Mouse (Mus musculus) right cerebral cortex, postnatal 10 days (tissue): ENCODE measurements around the gene Plxna2.
A peak's percentile ranks its signal among the peaks of the same experiment; 100 is the strongest.

Experiments
- DNase-seq, 2 experiments: peaks; one replicate each; pipeline ENCODE4 v3.0.0; 2021; ENCODE audit warnings: low spot score in 2 of 2

The Plxna2 gene

DNA sequence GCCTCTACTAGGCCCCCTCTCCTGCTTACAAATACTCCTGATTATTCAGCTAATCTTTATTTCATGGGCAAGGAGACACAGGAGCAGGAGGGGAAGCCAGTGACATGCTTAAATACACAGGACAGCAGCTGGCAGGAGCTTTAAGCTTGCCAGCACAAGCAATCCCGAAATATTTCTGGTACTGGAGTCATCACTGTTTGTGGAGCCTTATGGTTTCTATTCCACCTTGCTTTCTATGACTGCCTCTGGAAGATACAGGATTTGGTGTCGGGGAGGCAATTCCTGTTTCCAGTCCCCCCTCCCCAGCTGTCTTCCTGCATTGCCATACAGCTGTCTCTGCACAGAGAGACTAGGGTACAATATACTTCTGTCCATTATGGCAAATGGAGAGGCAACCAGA, 4.7 kb downstream of the Plxna2 start:
- no peak for DNase-seq

DNA sequence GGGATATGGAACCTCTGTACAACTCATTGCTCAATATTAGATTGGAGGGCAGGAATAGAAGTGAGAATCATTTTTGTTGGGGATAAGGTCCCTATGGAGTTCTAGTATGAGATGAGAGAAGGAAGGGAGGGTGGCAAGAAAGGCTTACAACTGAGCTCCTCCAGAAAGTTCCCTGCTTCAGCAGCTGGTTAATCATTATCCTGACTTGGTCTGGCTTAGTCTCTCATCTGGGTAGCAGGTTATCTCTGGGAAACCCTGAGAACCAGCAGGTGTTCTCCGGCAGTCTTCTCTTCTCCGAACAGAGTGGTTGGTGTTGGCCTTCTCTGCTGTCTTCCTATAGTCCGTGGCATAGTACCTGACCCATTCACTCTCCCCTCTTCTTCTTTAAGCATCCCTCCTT, 5.6 kb downstream of the Plxna2 start:
- no peak for DNase-seq

DNA sequence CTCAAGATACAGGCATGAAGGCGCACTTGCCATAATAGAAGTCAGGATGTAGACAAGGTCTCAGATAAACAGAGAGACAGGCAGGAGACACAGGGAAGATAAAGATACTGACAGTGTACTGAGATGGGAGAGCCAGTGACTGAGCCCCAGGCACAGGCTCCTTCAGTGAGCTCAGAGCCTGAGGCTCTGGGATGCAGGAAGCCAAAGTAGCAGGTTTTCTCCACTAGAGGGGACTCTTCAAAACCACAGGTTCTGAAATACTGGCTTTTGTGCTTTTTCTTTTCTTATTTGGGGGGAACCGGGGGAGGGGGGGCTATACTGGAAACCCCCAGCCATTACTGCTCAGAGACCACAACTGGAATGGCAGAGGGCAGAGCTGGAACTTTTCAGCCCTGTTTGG, 6.4 kb downstream of the Plxna2 start:
- peak; percentile 59 for DNase-seq

DNA sequence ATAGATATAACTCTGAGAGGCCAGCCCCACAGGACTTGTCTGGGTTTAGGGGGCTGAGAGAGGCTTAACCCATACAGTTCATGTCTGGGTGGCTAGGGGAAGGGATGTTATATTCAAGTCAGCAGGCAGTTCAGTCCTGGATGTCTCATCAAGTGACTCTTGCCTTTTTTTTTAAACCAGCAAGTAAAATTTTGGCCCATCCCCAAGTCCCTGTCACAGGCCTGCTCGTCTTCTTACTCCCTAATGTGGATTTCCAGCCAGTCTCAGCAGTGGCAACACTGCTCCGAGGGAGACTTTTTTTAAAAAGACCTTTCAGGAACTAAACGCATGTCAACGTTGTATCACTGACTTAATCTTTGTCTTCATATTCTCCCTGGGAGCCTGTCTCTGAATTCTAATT, 7.0 kb downstream of the Plxna2 start:
- DNase-seq: no peak

DNA sequence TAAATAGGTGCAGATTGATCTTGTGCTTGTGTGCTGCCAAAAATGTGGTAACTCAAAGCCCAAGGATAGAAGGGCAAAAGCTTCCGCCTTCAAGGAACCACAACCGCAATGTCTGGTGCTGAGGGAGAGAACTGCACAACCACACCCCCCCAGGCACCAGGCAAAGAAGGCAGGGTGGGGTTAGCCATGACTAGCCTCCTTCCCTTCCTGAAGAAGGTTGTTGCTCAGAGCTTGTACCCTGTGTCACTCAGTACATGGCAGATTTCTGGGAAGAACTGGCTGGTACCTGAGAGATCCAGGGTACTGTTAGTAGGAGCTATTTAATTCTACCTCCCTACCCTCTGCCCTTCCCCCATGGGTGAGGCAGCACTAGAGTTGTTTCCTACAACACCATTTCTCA, 8.1 kb downstream of the Plxna2 start:
- DNase-seq: no peak

DNA sequence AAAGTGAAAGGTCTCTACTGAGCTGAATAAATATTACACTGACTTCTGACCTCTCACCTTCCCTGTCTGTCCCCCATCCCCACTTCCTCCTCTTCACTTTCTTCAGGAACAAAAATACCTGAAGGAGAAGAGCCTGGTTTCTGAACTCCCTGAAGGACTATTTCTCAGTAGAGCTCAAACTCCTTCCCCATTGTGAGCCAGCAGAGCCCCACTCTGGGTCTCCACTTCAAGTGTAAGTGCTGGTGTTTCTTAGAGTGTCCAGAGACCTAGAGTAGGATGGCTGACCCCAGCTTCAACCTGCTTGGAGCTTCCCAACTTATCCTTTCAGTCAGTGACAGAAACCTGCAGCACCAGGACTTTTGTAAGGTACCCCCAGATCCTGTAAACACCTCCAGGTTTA, 9.3 kb downstream of the Plxna2 start:
- no peak for DNase-seq

DNA sequence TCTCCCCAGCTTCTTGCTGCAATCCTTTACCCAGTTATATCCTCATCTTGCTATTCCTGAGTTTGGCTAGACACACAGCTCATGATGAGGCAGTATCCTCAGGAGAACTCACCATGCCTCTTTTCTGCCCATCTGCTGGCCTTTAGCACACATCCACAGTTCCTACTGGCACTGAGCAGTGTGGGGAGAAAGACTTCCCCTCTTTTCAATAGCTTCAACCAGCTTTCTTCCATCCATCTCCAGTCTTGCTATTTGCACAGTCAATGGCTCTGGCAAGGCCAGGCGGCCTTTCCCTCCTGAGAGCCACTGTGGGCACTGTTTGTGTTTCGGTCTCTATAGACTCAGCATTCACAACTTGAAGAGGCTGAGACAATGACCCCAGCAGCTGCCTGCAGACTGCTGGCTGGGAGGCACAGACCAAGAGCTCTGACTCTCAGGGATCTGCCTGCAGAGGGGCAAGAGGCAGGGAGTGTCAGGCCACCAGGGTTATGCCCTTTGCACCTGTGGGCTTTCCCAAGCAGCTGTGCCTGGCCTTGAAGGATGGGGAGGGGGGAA, 11.2 kb downstream of the Plxna2 start:
- peak in 1 of 2 experiments; percentile 54 for DNase-seq

DNA sequence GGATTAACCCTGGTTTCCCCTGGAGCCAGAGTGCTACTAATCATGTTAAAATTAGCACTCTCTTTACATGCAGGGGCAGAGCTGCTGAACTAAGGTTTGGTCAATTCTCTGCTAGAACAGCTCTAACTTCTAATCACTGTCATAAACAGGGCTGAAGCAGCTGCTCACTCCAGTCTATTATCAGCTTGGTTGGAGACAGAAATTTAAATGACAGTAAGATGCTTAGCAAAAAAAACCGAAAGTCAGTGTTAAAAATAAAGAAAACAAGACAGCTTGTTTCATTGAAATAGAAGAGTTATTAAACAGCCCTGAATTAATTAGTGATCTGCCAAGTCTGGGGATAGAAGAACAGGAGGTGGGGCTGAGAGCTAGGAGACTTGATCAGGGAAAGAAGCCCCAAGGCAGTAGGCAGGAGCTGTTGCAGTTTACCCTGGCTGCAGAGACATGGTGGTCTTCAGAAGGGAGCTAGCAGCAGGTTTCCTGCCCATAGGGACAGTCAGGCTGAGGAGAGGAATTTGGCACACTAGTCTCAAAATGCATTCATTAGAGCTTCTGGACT, 12.6 kb downstream of the Plxna2 start:
- DNase-seq: no peak

DNA sequence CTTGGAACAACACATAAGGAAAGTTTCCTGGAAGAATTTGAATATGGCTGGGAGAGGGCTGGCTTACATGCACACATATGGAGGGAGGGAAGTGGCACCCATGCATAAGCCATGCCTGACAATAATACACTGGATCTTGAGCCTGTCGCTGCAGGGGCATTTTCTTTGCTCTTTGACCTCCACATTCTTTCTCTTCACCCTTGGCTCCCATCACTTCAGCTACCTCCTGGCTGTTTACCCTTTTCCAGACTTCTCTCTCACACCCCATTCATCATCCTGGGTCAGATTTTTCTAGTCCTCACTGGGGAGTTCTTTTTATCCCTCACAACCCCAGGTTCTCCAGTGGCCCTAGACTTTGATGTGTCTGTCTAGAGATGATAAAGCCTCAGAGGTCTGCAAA, 13.6 kb downstream of the Plxna2 start:
- DNase-seq: no peak

DNA sequence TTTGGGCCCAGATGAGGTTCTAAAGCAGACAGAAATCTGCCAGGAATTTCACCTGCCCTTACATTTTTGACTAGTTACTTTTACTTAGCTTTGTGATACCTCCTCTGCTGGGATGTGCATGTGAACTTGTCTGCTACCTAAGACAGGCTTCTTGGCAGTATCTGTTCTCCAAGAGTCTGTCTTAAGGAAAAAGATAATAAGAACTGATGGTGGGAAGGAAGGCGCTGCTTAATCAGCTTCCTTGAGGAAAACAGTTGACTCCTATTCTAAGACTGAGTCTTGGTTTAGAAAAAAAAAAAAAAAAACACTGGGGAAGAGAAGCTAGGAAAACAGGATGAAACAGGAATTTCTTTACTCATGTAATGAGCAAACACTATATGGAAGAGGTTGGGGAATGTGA, 14.0 kb downstream of the Plxna2 start:
- DNase-seq: no peak

DNA sequence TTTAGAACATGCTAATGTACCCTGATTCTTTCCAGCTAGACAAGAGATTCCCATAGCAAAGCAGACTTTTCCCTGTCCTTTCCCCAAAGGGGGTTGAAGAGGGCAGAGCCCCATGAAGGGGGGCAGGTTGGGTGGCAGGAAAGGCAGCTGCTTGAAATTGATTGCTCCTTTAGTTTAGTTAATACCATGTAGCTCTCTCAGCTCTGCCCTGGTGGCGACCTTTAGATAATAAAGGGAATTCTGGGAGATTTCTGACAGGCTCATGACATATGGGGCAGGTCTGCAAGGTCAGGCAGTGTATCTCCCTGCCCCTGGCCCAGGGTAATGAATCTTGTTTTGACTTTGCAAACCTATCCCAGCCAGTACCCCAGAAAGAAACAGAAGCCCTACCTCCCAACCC, 17.4 kb downstream of the Plxna2 start:
- no peak for DNase-seq

DNA sequence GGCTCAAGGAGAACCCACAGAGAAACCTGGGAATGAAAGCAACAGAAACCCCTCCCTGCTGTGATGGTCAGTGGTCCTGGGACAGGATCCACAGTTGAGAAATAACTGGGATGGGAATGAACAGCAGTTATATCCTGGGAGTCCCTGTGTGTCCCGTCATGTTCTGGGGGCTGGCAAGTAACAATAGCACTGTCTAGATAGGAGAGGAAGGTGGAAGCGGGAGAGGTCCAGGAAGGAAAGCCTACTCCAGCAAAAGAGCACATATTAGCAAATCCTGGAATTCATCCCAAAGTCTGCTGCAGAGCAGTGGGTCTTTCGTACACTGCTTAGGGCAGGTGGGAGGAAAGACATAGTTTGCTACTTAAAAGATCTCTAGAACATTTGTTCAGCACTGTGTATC, 17.9 kb downstream of the Plxna2 start:
- no peak for DNase-seq

DNA sequence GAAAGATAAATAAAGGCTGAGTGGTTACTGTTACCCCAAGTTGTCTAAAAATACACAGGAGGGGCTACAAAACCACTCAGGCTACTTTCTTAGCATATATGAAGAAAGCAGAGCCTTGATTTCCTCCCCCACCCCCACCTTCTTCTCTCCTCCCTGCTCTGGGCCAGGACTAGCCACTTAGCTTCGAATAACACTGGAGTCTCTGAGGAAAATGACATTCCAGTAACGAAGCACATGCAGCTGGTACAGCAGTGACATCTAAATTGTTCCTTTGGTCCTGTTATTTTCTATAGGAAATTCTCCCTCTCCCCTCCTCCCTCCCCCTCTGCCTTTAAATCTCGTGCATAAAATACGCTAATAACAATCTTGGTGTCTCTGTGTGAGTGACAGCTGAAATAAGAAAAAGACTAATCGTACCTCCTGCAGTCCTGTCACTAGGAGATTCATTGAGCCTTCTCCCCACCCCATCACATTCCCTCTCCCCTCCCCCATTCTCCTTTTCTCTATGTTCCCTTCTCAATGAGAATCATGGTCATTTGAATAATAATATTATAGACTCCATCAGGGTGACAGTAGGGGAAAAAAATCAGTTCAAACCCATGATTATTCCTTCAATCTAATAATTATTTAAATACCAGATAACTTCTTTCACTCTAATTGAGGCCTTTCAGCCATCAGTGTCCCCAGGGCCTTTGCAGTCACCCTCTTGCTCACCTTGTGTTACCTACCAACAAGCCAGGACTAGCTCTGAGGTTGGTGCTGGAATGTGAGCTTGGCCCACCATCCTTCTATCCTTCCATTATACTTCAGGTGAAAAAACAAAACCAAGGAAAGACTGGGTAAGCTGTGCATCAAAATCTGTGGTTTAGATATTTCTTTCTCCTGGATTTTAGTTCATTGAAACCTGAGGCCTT, 19.6 kb downstream of the Plxna2 start:
- no peak for DNase-seq

DNA sequence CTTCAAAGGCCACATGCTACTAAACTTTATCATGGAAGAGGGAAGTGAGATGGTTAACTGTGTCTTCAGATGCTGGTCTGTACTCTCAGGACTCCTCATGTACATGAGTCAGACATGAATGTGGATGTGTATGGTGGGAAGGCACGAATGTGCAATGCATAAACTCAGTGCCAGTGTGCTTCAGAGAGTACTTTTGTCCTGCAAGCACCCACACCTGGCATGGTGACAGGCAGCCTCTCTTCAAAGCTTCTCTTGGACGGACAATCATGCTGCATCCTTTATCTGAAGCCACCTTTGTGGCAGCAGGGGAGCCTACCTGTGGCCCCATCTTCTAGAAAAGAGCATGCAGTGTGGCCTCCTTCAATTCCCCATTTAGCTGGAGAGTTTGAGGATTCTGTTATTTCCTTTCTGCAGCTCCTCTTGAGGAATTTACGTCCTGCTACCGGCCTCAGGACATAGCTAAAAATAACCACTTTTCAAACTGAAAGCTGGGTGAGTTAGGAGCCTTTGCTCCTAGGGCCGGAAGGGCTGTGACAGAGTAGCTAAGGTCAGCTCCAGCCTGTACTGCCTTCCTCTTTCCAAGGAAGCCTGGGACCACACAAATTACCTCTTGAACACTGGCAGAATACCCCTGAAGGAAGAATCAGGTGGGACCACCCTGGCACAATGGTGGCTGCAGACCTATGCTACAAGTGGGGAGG, 23.7 kb downstream of the Plxna2 start:
- DNase-seq: no peak

DNA sequence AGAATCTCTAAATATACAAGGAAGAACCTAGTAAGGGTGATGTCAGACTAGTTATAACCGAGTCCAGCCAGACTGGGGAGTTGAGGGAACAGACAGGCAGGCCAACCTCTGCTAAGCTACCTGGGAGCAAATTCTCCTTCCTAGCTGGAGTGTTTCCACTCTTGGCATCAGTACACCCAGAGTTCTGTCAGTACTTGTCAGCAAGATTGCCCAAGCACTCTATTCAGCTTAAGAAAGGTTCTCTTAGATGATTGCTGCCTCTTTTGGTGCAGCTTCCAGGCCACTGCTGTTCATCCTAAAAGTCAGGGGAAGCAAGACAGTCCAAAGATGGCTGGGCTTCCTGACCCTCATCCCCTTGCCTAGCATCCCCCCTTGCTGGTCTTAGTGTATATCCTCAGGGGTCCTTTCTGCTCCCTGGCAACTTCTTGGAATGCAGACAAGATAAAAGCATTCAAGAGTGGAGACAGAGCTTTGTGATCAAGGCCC, 24.3 kb downstream of the Plxna2 start:
- DNase-seq: no peak

DNA sequence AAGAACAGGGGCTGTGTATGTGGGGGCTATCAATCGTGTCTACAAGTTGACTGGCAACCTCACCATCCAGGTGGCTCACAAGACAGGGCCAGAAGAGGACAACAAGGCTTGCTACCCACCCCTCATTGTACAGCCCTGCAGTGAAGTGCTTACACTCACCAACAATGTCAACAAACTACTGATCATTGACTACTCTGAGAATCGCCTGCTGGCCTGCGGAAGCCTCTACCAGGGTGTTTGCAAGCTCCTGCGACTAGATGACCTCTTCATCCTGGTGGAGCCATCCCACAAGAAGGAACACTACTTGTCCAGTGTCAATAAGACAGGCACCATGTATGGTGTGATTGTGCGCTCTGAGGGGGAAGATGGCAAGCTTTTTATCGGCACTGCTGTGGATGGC, 25.9 kb downstream of the Plxna2 start:
- DNase-seq: no peak

DNA sequence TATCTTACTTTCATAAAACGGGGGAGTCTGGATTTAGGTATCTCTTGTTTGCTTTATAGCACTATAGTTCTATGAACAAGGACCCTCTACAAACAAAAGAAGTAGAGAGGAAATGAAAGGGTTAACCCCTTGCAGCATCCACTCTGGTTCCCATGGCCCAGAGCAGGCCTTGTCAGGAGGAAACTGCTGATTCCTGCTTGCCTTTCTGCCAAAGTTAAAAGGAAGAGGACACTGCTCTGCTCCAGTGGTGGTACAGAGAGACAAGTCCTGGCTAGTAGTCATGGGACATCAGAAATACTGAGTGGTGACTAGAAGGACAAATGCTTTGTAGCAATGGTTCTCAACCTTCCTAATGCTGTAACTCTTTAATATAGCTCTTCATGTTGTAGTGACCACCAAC, 27.9 kb downstream of the Plxna2 start:
- no peak for DNase-seq

DNA sequence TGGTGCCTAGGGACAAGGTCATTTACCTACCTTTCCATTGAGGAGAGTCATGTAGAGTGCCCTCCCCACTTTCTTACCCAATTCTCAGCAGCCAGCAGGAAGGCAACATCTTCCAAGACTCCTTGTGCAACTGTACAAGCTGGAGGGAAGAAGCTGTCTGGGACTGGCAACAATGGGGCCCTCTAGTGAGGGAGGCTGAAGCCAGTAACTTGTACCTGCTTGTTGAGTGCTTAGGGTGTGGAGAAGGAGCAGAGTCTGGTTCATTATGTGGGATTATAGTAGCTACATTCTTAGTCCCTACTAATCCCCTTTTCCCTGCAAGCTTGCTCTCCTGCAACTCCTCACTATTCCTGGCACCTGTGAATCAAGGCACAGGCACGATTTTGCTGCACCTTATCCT, 32.1 kb downstream of the Plxna2 start:
- DNase-seq: no peak

DNA sequence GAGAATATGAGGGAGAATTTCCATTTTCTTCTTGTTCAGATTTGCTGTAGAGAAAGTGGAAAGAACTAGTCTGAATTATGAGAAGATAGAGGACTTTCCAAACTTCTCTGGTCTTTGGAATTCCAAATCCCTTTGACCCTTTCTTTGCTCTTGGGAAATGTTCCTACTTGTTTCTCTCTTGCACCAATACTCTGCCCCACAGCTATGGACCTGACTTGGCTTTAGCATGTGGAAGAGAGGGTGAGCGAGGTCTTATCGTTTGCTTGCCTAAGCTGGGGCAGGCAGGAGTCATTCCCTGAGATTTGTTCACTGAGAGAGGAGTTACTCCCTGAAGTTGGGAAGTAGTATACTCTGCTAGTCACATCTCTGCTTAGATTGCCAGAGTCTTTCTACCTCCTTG, 32.5 kb downstream of the Plxna2 start:
- DNase-seq: no peak

DNA sequence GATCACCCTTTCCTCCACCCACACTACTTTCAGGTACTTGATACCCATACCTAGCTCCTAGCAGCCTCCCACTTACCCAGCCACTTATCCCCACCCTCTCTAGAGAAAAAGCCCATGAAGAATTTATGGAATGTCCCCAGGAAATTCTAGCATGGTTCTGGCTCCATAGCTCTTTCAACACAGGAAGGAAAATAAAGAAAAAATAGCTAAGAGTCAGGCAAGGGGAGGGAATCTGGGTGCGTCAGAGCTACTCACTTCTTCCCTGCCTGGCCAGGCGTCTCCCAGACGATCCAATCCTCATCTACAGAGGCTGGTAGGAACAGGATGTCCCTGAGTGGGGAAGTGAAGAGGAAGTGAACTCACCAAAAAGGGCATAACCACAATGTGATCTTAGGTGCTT, 34.0 kb downstream of the Plxna2 start:
- no peak for DNase-seq

DNA sequence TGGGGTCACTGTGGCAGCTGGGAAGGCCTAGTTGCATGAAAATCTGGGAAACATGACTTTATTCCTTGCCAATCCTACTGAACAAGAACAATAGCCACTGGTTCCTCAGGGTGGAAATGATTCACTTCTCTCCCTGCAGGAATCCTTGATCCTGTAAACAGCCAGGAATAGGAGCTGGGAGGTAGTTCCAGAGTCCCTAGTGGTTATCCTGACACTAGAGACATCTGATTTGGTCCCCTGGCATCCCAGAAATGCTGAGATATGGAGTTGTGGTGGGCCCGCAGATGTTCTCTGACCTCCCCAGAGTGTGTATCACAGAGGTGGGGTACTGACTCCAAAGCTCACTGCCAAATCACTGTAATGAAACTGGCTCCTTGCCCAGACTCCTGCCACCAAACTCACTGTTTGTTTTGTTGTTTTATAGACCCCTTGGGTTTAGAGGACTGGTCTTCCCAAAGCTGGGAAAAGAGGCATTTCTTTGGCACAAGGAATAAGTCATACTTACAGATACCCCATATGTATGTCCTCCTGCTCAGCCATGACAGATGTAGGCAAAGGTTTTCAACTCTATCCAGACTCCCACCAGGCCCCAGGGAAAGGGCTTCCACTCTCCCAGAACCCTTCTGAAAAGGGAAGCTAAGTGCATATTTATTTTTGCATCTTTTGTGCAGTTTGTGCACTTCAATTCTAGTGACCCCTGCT, 40.6 kb downstream of the Plxna2 start:
- no peak for DNase-seq
